Mouse (Mus musculus) heart, embryonic 11.5 days (tissue): Measurements from ENCODE around the gene Ace. TPM values are rescaled to one million over a fixed set of nuclear protein-coding genes. Genes with fewer than 3 reads are reported as not detected.

Experiments used
- ATAC-seq: fragments of 200-750 bp; cut with Nextera tagmentation; replicated peaks from 2 replicates; pipeline ENCODE4 v1.8.0; 2017; ENCODE audit warnings: moderate library complexity; ENCODE audit not compliant: insufficient number of reproducible peaks, low FRiP score, low TSS enrichment
- H3K27ac ChIP-seq: fragments of 300-500 bp; sonication (generic); 2 replicates; pipeline ENCODE4 v1.5.1; 2014; ENCODE audit warnings: mild to moderate bottlenecking, low read depth, low read length
- H3K27me3 ChIP-seq: fragments of 300-500 bp; sonication (generic); 2 replicates; pipeline ENCODE4 v1.6.1; 2014; ENCODE audit warnings: mild to moderate bottlenecking, low read length, mixed read lengths; ENCODE audit not compliant: control insufficient read depth, insufficient read depth
- H3K36me3 ChIP-seq: fragments of 300-500 bp; sonication (generic); 2 replicates; pipeline ENCODE4 v1.6.1; 2014; ENCODE audit warnings: mild to moderate bottlenecking, low read length, moderate library complexity, mixed read lengths; ENCODE audit not compliant: control insufficient read depth, insufficient read depth
- H3K4me1 ChIP-seq: fragments of 300-500 bp; sonication (generic); 2 replicates; pipeline ENCODE4 v1.6.1; 2014; ENCODE audit warnings: low read length; ENCODE audit not compliant: control insufficient read depth, insufficient read depth
- H3K4me2 ChIP-seq: fragments of 300-500 bp; sonication (generic); 2 replicates; pipeline ENCODE4 v1.6.1; 2014; ENCODE audit warnings: mild to moderate bottlenecking, moderate library complexity
- H3K4me3 ChIP-seq: fragments of 300-500 bp; sonication (generic); 2 replicates; pipeline ENCODE4 v1.5.1; 2014; ENCODE audit warnings: low read depth, low read length
- H3K9ac ChIP-seq: fragments of 300-500 bp; sonication (generic); 2 replicates; pipeline ENCODE4 v1.6.1; 2014; ENCODE audit warnings: mild to moderate bottlenecking, low read depth, low read length, moderate library complexity
- H3K9me3 ChIP-seq: fragments of 300-500 bp; sonication (generic); replicated peaks from 2 replicates; pipeline ENCODE4 v1.6.1; 2016; ENCODE audit warnings: low read length; ENCODE audit not compliant: control insufficient read depth
- WGBS: fragments of 180-500 bp; shearing (Covaris S2); extraction: QIAGEN DNeasy Blood & Tissue Kit; methylation state at CpG from one replicate; pipeline ENCODE4 v1.1.7; 2014; ENCODE audit not compliant: insufficient replicate concordance; 5-methylcytosine and 5-hydroxymethylcytosine counted together
- polyA plus RNA-seq: library from polyadenylated mRNA; unstranded; fragments of >200 nt; fragmentation: Nextera tagmentation; extraction: Ambion mirVana; gene quantifications from 2 replicates; pipeline ENCODE4 v1.2.1, GENCODE M21; 2014

Ace gene
- 0.52 and 0.59 TPM in 2 replicates for polyA plus RNA-seq

DNA sequence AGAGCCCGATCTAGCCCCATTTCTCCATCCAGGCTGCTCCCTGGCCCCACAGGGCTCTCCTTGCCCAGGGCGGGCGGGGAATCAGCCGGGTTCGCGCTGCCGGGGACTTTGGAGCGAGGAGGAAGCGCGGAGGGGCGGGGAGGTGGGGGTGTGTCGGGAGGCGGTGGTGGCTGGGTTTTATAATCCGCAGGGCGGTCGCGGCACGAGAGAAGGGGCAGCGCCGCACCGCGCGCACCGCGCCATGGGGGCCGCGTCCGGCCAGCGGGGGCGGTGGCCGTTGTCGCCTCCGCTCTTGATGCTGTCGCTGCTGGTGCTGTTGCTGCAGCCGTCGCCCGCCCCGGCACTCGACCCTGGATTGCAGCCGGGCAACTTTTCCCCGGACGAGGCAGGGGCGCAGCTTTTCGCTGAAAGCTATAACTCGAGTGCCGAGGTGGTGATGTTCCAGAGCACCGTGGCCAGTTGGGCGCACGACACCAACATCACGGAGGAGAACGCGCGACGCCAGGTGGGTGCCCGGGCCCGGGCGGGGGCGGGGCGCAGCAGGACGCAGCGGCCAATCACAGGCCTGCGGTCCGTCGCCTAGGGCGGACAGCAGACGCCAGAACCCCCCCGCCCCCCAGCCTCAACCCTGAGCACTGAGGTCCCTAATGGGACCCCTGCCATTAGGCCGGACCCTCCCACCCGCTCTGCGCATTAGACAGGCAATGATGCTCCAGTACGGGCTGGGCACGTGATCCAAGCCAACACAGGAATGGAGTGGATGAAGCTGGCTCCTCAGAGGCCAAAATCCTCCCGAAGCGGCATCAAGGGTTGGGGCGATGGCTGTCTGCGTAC is at the start of gene Ace:
Gene Ace (plus strand): TSS at position 205 of the 834 bp plus-strand sequence.
- no peak for ATAC-seq
- peak within 1 kb of the TSS; percentile 52 for H3K4me3 ChIP-seq
- H3K4me1 ChIP-seq, result 0 out of 2 replicates have a peak, but pooled peaks cover 2% of the 10 kb centered on the region
- peak within 1 kb of the TSS; percentile 24 for H3K9ac ChIP-seq
- no peak within 1 kb of the TSS for H3K27ac ChIP-seq
- H3K27me3 ChIP-seq, result peaks cover 65% of the 10 kb centered on the region
- under 1% methylated on average over 75 of the region's 76 CpGs for WGBS
- H3K9me3 ChIP-seq, result no peaks in the 10 kb centered on the region
- no peaks in the 10 kb centered on the region for H3K36me3 ChIP-seq
- H3K4me2 ChIP-seq, result peak within 1 kb of the TSS; percentile 95

DNA sequence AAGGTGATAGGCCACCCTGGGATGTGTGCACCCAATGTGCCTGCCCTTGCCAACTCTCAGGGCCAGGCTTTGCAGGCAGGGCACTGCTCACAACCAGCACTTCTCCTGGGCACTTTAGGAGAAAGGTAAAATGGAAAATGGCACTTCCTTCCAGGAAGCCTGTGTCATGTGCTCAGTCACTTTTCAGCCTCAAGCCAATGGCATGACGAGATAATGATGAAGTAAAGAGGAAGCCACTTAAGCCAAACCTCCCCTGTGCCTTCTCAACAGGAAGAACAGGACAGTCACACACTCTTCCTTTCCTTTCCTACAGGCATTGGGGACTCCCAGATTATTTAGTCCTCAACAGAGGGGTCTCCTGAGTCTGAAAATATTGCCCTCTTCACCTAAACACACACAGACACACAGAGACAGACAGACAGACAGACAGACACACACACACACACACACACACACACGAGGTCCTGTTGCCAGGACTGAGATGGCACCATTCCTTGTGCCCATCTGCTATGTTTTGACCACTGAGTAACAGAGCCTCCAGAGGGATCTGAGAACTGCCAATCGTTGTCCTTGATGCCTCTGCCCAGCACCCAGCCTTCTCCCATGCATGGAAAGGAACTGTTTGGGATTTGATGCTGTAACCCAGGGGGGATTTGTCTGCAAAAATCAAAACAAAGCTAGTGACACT is 47.5 kb upstream of the Ace start:
- H3K36me3 ChIP-seq, result peaks cover 29% of the 10 kb centered on the region
- no peak for ATAC-seq
- 76% methylated on average over 3 of the region's 3 CpGs for WGBS

DNA sequence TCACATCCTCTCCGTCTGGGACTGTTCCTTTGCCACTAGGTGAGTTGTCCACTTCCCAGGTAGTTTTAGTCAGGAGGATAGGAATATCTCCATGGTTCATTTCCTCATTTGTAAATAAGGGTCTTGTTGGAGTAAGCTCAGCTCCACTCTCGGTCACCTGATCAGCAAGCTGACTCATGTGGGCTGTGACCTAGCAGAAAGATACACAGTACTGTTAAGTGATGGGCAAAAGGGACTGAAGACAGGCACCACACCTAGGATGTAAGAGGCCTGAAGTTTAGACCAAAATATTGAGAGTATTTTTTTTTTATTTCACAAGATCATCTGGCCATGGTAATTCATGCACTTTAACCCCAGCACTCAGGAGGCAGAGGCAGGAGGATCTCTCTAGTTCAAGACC is 46.9 kb upstream of the Ace start:
- no peak for ATAC-seq
- no peak overlapping the region for H3K27ac ChIP-seq
- no peak overlapping the region for H3K4me2 ChIP-seq
- no peak overlapping the region for H3K9ac ChIP-seq
- no peak overlapping the region for H3K4me3 ChIP-seq
- H3K36me3 ChIP-seq, result peaks cover 29% of the 10 kb centered on the region
- no peaks in the 10 kb centered on the region for H3K4me1 ChIP-seq
- no peaks in the 10 kb centered on the region for H3K27me3 ChIP-seq
- 87% methylated on average over 2 of the region's 2 CpGs for WGBS
- H3K9me3 ChIP-seq, result no peaks in the 10 kb centered on the region

More for the DNA sequence above, 47.5 kb upstream of the Ace start:
- H3K9me3 ChIP-seq, result no peaks in the 10 kb centered on the region
- no peaks in the 10 kb centered on the region for H3K27me3 ChIP-seq
- H3K4me1 ChIP-seq, result no peaks in the 10 kb centered on the region
- no peak overlapping the region for H3K4me2 ChIP-seq
- H3K4me3 ChIP-seq, result no peak overlapping the region
- H3K9ac ChIP-seq, result no peak overlapping the region
- no peak overlapping the region for H3K27ac ChIP-seq

DNA sequence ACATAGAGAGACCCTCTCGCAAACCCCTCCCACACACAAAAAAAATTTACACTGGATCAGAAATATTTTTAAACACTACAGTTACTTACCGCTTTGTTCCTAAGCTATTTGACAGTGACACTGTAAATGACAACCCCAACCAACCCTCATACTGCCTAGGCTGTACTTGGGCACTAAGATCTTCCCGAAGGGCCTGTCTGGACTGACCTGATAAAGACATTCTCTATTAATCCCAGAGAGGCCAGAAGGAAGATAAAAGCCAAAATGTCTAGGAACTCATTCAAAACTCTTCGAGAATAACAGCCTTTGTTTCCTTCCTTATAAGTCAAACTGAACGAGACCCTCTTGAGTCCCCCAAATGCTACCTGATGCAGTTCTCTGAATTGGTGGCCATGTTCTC is 46.5 kb upstream of the Ace start:
- WGBS, result 77% methylated on average over 5 of the region's 5 CpGs
- ATAC-seq, result no peak
- Histone ChIP-seq H3K36me3 (peaks cover 29% of the 10 kb centered on the region), H3K4me2 (no peak overlapping the region), H3K27me3 (no peaks in the 10 kb centered on the region), H3K9ac (no peak overlapping the region), H3K4me1 (no peaks in the 10 kb centered on the region), H3K9me3 (no peaks in the 10 kb centered on the region), H3K27ac (no peak overlapping the region), H3K4me3 (no peak overlapping the region)

DNA sequence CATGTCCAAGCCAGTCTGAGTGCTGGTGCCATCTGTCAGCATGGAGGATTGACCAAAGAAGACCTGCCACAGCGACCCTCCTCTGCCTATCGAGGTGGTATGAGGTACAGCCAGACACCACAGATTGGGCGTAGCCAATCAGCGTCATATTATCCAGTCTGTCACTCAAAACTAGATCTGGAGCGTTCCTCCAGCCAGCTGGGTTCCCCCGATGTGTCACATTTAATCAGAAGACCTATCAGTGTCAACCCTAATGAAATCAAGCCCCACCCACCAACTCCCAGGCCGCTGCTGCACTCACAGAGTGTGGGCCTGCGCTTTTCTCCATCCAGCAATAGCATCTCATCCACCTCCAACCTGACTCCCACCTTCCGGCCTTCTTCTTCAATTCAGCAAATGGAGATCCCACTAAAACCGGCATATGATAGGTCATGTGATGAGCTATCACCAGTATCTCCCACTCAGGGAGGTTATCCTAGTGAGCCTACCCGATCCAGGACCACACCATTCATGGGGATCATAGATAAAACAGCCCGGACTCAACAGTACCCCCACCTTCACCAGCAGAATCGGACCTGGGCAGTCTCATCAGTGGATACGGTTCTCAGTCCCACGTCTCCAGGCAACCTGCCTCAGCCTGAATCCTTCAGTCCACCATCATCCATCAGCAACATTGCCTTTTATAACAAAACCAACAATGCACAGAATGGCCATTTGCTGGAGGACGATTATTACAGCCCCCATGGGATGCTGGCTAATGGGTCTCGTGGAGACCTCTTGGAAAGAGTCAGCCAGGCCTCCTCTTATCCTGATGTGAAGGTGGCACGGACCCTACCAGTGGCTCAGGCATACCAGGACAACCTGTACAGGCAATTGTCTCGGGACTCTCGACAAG is 44.7 kb upstream of the Ace start:
- Histone ChIP-seq H3K4me3 (no peak overlapping the region), H3K27ac (no peak overlapping the region), H3K9me3 (no peaks in the 10 kb centered on the region), H3K27me3 (no peaks in the 10 kb centered on the region), H3K36me3 (peaks cover 27% of the 10 kb centered on the region), H3K4me2 (no peak overlapping the region), H3K9ac (no peak overlapping the region), H3K4me1 (no peaks in the 10 kb centered on the region)
- 88% methylated on average over 20 of the region's 20 CpGs for WGBS
- ATAC-seq, result no peak

DNA sequence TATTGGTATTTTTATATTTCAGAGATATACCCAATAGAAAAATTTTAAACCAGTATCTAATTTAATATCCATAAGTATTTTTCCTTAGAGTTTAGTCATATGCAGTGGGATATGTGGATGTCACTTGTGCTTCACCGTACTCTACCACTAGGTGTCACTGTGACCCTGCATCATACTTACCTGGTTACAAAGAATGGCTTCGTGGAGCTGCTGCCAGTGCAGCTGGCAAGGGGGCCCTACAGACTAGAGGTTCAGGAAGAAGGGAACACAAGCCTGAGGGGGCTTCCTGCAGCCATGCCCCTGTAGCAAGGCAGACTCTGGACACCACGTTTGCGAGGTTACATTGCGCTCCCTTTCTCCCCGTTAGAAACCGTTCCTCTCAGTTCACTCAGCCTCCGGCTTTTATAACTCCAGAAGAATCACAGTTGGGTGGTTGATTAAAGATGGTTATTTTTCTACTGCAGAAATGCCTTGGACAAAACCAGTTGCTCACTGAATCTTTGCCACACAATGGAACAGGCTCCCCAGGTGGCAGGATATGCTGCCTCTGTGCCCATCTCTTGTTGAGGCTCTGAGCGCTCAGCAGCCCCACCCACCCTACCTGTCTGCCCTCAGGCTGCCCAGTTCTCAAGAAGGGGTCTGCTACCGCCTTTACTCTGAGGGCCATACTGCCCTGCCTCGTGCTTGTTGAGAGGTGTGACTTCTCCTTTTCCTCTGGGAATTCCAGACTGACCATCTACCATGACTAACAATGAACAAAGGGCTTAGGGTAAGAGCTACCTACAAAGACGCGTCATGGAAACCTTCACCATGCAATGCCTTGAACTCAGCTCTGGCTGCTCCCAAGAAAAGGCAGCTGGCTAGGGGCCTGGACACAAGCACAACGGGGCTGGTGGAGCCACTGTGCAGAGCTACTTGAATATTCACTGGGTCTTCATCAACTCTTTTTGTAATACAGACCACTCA is 40.4 kb upstream of the Ace start:
- peaks cover 7% of the 10 kb centered on the region for H3K36me3 ChIP-seq
- H3K9me3 ChIP-seq, result no peaks in the 10 kb centered on the region
- no peaks in the 10 kb centered on the region for H3K27me3 ChIP-seq
- no peaks in the 10 kb centered on the region for H3K4me1 ChIP-seq
- no peak overlapping the region for H3K4me2 ChIP-seq
- no peak overlapping the region for H3K27ac ChIP-seq
- no peak overlapping the region for H3K4me3 ChIP-seq
- no peak overlapping the region for H3K9ac ChIP-seq
- no peak for ATAC-seq
- WGBS, result 59% methylated on average over 14 of the region's 14 CpGs

DNA sequence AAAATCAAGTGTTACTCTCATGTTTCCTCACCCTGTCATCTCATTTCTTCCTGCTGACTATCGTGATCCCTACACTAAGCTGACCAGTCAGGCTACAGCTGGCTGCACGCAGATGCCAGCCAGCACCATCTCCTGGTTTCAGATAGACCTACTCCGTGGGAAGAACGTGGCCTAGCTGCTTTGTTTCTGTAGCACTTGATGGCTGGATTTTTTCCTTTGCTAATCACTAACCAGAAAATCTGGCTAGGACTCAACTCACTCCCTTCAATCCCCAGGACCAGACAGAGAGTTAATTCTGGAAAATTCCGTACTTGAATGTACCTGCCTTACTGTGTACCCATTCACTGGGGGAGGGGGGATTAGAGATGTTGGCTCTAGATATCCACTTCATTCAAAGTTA is 39.6 kb upstream of the Ace start:
- no peaks in the 10 kb centered on the region for H3K27me3 ChIP-seq
- no peaks in the 10 kb centered on the region for H3K4me1 ChIP-seq
- no peak overlapping the region for H3K4me3 ChIP-seq
- WGBS, result 65% methylated on average over 5 of the region's 5 CpGs
- no peak for ATAC-seq
- H3K9me3 ChIP-seq, result no peaks in the 10 kb centered on the region
- H3K27ac ChIP-seq, result no peak overlapping the region
- H3K9ac ChIP-seq, result no peak overlapping the region
- no peak overlapping the region for H3K4me2 ChIP-seq
- no peaks in the 10 kb centered on the region for H3K36me3 ChIP-seq
